Mouse (Mus musculus) spleen, postnatal 10 days (tissue): Measurements from ENCODE around the gene Pla2g7.
A peak's percentile ranks its signal among the peaks of the same experiment; 100 is the strongest.
"Not testable (repeated sequence)": the region's sequence is repeated elsewhere in the genome, so short reads cannot be mapped to it uniquely, and the experiment has no call there.

Experiments used
- DNase-seq, 2 experiments: peaks; one replicate each; pipeline ENCODE4 v3.0.0; 2021 to 2022; ENCODE audit warnings: low spot score in 2 of 2

Pla2g7 gene

DNA sequence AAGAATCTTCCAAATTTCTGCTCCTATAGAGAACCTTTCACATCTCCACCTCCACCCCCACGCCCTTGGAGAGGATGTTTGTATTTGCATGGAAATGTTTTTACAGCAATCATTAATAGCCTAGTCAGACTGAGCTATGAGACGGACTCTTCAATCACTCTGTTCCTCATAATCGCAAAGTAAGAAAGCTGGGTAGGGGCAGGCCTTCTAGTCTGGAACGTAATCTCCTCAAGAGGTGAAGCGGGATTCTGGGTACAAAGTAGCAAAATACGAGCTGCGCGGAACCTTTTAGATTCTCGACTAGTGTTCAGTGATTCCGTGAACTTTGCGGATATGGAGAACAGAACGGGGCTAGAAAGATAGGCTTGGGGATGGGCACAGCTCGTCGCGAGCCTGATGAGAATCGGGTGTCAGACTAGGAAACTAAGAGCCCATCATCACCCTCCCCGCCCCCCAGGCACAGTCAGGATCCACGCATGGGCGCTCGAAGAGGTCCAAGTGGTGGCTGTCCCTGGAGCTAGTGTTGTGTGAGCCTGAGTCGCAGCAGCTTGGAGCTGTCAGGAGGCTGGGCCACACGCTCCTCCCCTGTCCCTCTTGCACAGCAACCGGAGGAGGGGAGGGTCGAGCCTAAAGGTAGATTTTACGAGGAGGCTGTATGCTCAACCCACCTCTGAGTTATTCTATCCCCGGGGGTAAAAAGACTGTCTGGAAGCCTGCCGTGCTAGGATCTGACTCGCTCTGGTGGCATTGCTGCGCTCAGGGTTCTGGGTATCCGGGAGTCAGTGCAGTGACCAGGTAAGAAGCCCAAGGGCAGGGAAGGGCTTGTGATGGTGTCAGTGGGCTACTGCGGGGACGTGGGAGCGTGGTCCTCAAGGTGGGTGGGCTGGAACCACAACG is at the start of gene Pla2g7:
Gene Pla2g7 (plus strand): TSS at position 107 of the 897 bp plus-strand sequence.
- DNase-seq, result peak; percentile 14 to 54

DNA sequence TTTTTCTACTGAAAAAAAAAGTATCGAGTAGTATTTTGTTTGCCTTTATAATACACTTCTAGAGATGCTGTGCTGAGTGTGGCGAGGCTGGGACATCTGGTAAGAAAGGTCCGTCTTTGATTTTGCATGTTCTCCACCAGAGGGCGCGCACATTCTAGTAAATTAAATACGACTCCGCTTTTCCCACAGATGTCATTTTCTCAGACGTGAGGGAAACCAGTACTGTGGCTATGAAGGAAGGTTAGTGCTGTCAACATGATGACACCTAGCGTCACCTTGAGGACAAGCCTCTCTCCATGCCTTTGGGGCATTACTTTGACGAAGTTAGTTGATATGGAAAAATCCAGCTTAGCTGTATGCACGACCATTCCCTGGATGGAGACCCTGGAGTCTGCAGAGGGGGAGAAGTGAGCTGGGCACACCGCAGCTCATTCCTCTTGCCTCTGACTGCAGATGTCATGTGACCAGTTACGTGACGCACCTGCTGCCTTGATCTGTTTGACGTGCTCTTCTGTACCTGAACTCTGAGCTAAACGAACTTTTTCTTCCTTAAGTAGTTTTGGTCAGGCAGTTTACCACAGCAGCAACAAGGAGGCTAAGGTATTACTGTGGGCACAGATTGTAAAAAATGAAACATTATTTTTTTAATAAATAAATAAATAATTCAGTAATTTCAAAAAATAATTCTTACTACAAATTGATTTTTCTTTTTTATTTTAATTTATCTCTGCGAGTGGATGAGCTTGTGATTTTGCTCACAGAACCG is 49.1 kb upstream of the Pla2g7 start:
- peak; percentile 18 to 72 for DNase-seq

DNA sequence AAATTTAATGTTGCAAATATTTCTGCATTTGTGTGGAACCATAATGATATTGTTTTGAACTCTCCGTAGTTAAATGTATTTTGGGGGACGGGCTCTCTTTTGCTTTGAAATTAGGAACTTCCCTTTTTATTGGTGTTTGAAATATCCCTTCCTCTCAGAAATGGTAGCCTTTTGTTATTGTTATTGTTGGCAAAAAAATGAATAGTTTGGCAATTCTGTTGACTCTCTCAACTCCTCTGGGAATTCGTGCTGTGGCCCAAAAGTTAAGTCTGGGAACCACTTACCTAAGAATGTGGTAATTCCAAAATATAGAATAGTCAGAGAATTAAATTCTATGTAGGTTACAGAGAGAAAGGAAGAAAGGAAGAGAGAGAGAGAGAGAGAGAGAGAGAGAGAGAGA is 47.7 kb upstream of the Pla2g7 start:
- no peak for DNase-seq

DNA sequence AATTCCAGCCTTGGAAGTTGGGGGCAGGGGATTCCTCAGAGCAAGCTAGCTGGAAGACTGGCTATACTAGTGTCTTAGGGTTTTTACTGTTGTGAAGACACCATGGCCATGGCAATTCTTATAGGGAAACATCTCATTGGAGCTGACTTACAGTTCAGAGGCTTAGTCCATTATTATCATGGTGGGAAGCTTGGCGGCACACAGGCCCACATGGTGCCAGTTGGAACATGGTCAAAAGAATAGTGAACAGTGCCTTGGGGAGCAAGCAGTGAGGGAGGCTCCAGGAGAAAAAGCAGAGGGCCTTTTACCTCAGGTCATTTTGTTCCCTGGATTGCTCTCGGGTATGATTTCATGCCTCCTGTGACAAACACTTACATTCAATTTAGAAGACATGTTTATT is 37.4 kb upstream of the Pla2g7 start:
- DNase-seq, result no peak

DNA sequence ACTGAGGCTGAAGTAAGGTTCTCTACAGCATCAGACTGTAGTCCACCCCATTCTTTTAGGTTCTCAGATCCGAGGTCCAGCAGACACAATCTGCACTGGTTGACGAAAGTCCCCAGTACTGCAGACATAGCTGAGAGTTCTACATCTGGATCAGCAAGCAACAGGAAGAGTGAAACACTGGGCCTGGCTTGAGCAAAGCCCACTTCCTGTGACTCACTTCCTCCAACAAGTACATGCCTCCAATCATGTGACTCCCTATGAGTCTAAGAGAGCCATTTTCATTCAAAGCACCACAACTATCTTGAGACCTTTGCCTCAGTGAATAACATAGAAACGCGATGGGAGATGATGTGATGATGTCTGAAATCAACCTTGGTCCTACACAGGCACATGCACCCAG is 36.7 kb upstream of the Pla2g7 start:
- no peak for DNase-seq

DNA sequence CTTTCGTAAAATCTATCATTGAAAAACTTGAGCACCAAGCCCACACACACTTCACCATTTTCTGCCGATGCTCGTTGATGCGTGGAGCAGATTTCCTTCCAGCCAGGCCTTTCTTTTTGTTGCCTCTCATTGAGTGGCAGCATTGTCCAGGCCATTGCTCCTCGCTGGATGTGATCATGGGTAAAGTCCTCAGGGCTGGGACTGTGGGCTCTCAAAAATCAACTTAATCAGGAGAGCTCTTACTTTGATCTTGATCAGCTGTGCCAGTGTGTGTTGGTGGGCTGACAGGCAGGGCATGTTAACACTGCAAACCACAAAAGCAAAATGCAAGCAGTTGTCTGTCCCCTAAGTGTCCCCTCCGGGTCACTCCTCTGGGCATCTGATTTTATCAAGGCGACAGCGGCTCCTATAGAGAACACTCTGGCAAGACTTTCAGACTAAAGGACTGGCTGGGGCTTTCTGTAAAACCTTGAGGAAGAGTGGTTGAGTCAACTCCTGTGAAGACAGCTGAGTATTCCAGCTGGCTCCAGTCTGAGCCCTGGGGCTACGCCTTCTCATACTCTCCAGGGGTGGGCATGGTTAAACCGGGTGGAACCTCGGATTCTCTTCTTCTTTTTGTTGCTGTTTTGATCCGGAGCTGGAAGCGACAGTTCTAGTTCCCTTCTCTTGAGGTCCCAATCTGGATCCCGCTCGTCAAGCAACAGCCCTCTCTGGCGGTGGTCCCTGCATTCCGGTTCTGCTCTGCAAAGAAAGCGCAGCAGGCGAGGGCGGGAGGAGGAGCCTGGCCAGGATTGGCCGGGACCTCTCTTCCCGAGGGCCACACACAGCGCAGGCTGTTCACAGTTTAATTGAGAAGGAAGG is 33.3 kb upstream of the Pla2g7 start:
- no peak for DNase-seq

DNA sequence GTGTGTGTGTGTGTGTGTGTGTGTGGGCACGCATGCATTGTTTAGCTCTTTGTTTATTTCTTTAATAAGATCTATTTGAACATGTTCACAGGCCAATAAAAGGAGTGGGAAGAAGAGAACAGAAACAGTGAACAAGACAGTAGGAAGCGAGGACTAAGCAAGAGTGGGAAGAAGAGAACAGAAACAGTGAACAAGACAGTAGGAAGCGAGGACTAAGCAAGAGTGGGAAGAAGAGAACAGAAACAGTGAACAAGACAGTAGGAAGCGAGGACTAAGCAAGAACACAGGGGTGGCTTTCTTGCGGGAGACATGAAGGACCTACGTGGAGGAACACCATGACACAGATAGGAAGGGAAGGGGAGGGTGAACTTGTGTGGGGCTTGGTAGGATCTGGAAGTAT is 31.1 kb upstream of the Pla2g7 start:
- not testable (repeated sequence) for DNase-seq

DNA sequence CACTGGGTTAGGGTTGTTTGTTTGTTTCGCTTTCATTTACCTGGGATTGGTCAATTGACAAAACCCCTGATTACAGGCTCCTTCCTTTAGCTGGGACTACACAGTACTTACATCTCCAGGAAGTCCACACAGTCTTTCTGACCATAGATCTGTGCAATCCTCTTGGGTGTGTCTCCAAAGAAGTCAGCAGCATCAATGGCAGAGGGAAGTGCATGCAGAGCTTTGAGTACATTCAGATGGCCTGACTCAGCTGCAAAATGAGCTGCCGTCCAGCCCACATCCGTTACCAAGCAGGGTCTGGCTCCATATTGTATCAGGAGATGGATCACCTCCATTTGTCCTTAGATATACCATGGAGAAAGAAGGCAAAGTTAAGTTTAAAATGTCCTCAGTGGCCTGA is 29.1 kb upstream of the Pla2g7 start:
- no peak for DNase-seq

DNA sequence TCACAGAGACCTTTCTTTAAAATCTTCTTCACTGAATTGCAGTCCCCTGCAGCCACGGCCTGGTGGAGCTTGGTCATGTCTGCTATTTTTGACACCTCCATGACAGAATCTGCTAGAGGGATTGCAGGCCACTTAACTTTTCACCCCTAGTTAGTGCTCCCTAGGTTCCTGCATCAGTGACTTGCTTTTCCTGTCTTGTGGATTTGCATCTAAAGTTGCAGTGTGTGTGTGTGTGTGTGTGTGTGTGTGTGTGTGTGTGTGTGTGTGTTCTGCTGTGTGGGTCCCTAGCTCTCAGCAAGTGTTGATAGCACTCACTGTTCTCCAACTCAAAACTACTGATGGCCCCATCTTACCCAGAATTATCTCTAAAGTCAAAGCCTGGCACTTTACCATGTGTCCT is 24.4 kb upstream of the Pla2g7 start, which contains the start of gene Ankrd66:
Gene Ankrd66 (minus strand): TSS at position 101 of the 400 bp plus-strand sequence.
- DNase-seq, result no peak

DNA sequence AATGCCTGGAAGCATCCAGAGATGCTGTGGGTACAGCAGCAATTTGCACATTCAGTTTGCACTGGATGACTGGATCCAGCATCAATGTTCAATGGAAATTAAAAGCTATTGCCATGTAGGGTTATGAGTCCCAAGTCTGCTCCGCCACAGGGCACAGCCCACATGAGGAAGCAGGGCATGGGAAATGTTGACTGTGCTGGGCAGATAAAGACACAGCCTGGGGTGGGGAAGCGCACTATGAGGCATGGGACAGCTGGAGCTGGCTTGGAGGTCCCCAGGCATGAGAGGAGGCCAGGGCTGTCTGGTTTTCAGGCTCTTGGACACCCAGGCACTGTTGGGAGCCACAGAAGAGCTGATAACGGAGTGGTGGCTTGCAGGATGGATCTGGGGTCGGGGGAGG is 23.9 kb upstream of the Pla2g7 start:
- DNase-seq, result no peak

DNA sequence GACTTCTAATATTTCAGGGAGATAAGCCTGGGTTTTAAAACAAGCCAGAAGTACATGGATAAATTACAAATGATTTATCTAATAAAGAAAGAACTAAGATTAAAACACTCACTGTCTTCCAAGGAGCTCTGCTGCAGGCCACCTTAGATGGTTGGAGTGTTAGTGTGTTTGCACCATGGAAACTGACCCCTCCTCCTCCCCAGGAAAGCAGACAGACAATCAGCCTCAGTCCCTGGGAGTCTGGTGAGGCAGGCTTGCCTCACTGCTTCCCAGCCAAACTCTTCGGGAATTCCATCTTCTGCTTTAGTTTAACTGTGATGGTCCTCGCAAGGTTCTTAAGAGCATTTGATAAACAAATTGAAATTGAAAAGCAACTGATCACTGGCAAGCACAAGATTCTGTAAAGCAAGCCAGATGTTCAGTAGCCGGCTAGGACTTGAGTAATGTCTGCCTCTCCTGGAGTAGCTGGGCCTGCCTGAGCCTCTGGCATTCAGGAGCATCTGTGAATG is 16.7 kb upstream of the Pla2g7 start:
- DNase-seq, result no peak

DNA sequence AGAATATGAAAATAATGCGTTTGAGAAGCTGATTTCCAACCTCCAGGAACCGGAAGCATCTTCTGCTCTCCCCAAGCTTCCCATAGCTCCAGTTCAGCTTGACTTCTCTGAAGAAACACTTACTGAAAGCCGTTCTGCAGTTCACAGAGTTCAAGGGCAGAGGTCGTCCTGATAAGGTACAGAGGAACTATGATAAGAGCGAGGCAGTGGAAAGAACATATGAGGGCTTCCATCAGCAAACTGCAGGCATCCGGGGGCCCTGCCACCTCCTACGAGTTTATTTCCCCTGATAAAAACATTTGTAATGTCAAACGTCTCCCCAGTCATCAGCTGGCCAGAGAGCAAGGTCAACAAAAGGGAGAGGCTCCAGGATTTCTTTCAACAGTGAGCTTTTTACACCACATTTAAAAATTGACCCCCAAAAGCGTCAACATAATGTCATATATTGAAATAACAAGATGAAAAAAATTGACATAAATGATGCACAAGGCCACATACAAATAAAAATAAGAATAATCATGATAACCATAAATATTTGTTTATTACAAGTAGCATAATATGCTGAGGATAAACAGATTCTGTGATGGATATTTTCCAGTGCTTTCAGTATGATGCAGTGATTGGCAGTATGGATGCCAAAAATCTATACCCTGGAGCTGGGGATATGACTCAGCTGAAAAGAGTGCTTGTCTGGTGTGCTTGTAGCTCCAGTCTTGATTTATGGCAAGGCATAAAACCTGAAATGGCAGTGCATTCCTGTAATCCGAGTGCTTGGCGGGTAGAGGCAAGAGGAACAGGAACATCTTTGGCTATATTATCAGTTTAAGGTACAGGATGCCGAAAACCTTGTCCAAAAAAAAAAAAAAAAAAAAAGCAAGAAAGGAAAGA is 13.1 kb upstream of the Pla2g7 start:
- DNase-seq, result no peak

DNA sequence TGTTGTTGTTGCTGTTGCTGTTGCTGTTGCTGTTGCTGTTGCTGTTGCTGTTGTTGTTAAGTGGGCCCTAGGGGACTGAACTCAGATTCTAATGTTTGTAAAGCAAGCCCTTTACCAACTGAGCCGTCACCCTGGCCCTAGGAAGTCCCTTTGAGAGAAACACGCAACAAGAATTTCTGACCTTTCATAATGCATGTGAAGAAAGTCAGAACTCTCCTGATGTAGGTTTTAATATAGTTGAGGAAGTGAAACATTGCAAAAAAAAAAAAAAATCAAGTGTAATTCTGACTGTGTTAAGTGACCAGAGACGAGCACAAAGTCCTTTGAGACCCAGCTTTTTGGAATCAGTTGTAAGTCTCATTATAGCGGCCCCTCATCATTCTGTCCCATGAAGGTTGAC is 10.8 kb upstream of the Pla2g7 start:
- no peak for DNase-seq

DNA sequence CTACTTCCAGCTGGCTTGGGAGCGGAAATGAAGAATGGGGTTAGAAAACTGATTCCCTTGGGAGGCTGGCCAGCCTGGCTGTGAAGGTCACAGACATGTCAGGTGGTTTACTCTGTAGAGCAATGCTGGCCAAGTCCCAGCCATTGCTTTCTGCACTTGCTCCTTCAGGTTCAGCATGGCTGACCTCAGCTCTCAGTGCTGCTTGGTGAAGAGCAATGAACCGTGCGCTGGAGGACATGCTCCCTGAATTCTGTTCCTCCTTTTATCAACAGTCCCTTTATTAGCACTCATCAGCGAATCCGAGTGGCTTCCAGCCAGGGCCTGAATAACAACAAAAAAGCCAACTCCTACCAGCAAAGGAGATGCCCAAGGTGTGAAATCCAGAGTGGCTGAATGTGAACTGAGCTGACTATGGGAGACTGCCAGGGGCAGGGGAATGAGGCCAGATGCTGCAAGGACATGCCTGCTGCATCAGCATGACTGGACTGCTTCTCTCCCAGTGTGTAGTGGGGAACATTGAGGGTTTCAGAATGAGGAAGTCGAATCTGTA is 10.3 kb upstream of the Pla2g7 start:
- peak; percentile 10 to 22 for DNase-seq

DNA sequence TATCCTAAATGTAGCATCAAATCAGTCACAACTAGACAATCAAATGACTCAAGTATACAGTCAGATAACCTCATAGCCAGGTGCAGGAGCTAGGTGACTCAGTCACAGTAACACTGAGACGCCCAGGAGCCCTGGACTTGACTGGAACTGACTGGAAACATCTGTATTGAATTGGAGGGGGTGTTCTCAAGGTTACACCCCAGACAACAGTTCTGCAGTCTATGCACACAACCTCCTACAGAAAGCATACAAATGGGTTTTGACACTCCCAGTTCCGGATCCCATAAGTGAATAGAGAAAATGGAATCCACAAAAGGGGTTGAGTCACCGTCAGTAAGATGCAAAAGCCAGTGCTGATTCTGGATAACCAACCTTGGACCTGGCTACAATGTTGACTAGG is 9.2 kb upstream of the Pla2g7 start:
- DNase-seq, result no peak

DNA sequence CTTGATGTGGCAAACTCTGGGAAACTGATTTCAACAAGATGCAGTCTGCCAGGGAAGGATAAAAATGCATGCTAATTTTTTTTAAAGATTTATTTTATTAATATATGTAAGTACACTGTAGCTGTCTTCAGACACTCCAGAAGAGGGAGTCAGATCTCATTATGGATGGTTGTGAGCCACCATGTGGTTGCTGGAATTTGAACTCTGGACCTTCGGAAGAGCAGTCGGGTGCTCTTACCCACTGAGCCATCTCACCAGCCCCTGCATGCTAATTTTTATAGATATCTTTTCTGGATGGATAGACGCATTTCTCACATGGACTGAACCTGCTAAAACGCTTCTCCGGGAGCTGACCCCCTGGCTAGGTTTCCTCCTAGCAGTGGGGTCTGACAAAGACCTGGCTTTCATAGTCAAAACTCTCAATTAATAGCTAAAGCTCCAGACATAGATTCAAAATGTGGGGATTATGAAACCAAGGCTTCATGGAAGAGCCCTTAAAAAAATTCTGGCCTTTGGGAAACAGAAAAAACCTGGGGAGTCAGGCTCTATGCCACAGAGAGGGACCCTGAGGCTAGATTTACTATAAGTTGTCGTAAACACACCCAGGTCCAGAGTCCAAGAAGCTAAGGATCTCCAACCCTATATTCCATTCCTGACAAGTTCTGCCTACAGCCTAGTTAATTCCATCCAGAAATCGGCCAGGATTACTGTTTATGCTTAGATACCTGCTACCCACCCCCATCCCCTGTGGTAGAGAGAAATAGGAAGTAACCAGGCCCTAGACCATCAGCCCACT is 4.5 kb upstream of the Pla2g7 start:
- DNase-seq, result no peak

DNA sequence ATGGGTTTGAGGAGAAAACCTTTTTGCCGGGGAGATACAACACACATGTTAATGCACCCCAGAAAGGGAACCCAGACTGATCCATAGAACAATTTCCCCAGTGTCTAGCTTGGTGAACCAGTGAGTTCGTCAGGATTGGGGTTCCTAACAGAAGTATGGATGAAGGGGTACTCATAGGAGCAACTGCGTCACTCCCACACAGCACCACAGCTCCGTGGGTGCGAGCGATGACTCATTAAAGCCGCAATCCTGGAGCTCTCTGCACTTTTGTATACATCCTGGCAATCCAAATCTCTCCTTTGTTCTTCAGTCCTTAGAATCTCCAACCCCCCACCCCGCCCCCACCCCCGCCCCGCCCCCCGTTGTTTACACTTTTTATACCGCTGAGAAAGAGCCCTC is 306 bp upstream of the Pla2g7 start:
- no peak for DNase-seq

DNA sequence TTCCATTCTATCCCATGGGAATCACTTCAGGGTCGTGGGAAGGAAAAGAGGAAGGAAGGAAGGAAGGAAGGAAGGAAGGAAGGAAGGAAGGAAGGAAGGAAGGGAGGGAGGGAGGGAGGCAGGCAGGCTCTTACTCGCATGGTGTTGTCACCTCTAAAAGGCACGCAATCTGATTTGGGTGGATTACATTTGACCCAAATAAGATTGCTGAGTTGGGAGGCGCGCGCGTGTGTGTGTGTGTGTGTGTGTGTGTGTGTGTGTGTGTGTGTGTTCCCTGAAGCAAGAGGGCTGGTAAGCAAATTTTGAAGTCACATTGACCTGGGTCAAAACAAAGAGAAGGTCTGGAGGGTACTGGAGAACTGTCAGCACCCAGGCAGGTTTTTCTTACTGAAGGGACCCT is 1.4 kb downstream of the Pla2g7 start:
- no peak for DNase-seq

DNA sequence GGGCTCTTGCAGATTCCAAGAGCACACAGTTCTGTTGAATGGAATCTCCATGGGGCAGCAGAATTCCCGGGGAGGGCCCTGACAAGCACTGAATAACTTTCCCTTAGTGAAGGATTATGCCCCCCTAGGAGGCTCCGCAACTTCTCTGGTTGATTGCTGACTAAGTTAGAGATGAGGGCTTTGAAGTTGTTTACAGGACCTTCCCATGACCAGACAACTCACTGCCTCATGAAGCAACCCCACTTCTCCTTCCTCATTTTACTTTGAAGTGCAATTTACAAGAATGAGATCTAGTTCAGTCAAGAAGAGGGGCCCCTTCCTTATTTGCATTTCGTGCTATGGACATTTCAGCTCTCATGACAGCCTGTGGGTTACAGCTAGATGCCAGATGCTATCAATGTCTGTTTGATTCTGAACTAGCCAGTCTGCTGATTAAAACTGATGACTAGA is 5.8 kb downstream of the Pla2g7 start:
- DNase-seq, result peak in 1 of 2 experiments; percentile 17

DNA sequence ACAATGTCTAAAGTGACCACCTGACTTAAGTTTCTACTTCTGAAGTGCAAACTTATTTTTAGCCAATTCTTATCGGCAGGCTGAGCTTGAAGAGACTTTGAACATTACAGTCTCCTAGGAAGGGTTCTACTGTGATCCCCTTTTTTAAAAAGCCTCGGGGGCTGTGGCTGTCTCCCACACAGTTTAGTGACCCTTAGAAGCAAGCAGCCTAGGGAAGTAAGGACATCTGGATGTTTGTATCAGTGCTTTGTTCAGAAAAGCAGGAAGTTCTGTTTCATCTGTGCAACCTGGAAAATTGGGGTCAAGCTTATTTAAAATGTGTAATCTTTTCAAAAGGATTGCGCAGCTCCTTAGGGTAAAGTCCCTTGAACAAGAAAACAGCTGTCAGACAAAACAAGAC is 12.6 kb downstream of the Pla2g7 start:
- no peak for DNase-seq
